Mouse (Mus musculus) kidney, postnatal 4 days (tissue): ENCODE data around the gene Tomm40l.

ENCODE experiments used
- DNase-seq, 2 experiments: peaks; one replicate each; pipeline ENCODE4 v3.0.0; 2021; ENCODE audit warnings: mixed read lengths in 2 of 2

The Tomm40l gene

GRCm38 (mm10) chr1:171222238-171223155, at the start of gene Tomm40l:
Gene Tomm40l (minus strand): TSS chr1:171222514.
- peak; percentile 86 to 94 for DNase-seq

GRCm38 (mm10) chr1:171272086-171272485, 49.8 kb upstream of the Tomm40l start:
- no peak for DNase-seq

- DNase-seq: no peak
These were observed 49.3 kb upstream of the Tomm40l start for GRCm38 (mm10) chr1:171271622-171272021.

GRCm38 (mm10) chr1:171271196-171271595, 48.9 kb upstream of the Tomm40l start:
- DNase-seq: no peak

- DNase-seq: peak; percentile 73 to 84
These were observed 48.2 kb upstream of the Tomm40l start for GRCm38 (mm10) chr1:171270573-171270900.

GRCm38 (mm10) chr1:171269848-171270572, 47.7 kb upstream of the Tomm40l start, which contains the start of gene B4galt3:
Gene B4galt3 (plus strand): TSS chr1:171270328.
- peak; percentile 98 to 99 for DNase-seq

GRCm38 (mm10) chr1:171268341-171268740, 46.0 kb upstream of the Tomm40l start:
- no peak for DNase-seq

GRCm38 (mm10) chr1:171265971-171266744, 43.8 kb upstream of the Tomm40l start:
- no peak for DNase-seq

- DNase-seq: no peak
These were observed 41.5 kb upstream of the Tomm40l start for GRCm38 (mm10) chr1:171263666-171264461.

- DNase-seq: peak; percentile 66 to 78
These were observed 40.9 kb upstream of the Tomm40l start for GRCm38 (mm10) chr1:171263185-171263611.

GRCm38 (mm10) chr1:171262594-171263130, 40.3 kb upstream of the Tomm40l start:
- peak; percentile 77 to 85 for DNase-seq

GRCm38 (mm10) chr1:171260316-171260715, 38.0 kb upstream of the Tomm40l start:
- DNase-seq: no peak

- no peak for DNase-seq
These were observed 36.6 kb upstream of the Tomm40l start for GRCm38 (mm10) chr1:171258921-171259320.

- no peak for DNase-seq
These were observed 35.5 kb upstream of the Tomm40l start for GRCm38 (mm10) chr1:171257781-171258180.

- peak; percentile 76 to 83 for DNase-seq
These were observed 34.7 kb upstream of the Tomm40l start for GRCm38 (mm10) chr1:171256937-171257548.

GRCm38 (mm10) chr1:171256095-171256818, 33.9 kb upstream of the Tomm40l start:
- DNase-seq: no peak

GRCm38 (mm10) chr1:171252415-171252814, 30.1 kb upstream of the Tomm40l start:
- no peak for DNase-seq

GRCm38 (mm10) chr1:171251594-171252324, 29.4 kb upstream of the Tomm40l start:
- peak; percentile 70 to 79 for DNase-seq

GRCm38 (mm10) chr1:171250680-171251593, 28.6 kb upstream of the Tomm40l start, which contains the start of gene Ndufs2:
Gene Ndufs2 (minus strand): TSS chr1:171251388.
- peak; percentile 55 to 65 for DNase-seq
